Mouse (Mus musculus) limb, embryonic 10.5 days (tissue): ENCODE data around the gene Adgrg5. TPM values are rescaled to one million over a fixed set of nuclear protein-coding genes. Genes with fewer than 3 reads are reported as not detected.

Experiments
- DNase-seq: peaks from one replicate; pipeline ENCODE4 v3.0.0-alpha.2; 2017; ENCODE audit warnings: low spot score
- H3K27ac ChIP-seq: fragments of 300-500 bp; sonication (generic); 2 replicates; pipeline ENCODE4 v1.5.1; 2016; ENCODE audit warnings: mild to moderate bottlenecking
- H3K27me3 ChIP-seq: fragments of 300-500 bp; sonication (generic); 2 replicates; pipeline ENCODE4 v1.6.1; 2016; ENCODE audit warnings: low read depth, mild to moderate bottlenecking; ENCODE audit not compliant: poor library complexity, severe bottlenecking
- H3K36me3 ChIP-seq: fragments of 300-500 bp; sonication (generic); 2 replicates; pipeline ENCODE4 v1.6.1; 2016; ENCODE audit warnings: mild to moderate bottlenecking, moderate library complexity
- H3K4me1 ChIP-seq: fragments of 300-500 bp; sonication (generic); 2 replicates; pipeline ENCODE4 v1.6.1; 2016
- H3K4me3 ChIP-seq: fragments of 300-500 bp; sonication (generic); 2 replicates; pipeline ENCODE4 v1.5.1; 2016; ENCODE audit warnings: mild to moderate bottlenecking, moderate library complexity
- H3K9me3 ChIP-seq: fragments of 300-500 bp; sonication (generic); replicated peaks from 2 replicates; pipeline ENCODE4 v1.6.1; 2016; ENCODE audit warnings: mild to moderate bottlenecking
- WGBS: fragments of 180-500 bp; shearing (Covaris S2); methylation state at CpG from one replicate; pipeline ENCODE4 v1.1.7; 2016; 5-methylcytosine and 5-hydroxymethylcytosine counted together
- polyA plus RNA-seq: library from polyadenylated mRNA; unstranded; fragments of >200 nt; fragmentation: Nextera tagmentation; extraction: Ambion mirVana; gene quantifications from 2 replicates; pipeline ENCODE4 v1.2.1, GENCODE M21; 2016

Adgrg5 gene
- polyA plus RNA-seq, 1 experiment from 2014 or later: 0.18 TPM

DNA sequence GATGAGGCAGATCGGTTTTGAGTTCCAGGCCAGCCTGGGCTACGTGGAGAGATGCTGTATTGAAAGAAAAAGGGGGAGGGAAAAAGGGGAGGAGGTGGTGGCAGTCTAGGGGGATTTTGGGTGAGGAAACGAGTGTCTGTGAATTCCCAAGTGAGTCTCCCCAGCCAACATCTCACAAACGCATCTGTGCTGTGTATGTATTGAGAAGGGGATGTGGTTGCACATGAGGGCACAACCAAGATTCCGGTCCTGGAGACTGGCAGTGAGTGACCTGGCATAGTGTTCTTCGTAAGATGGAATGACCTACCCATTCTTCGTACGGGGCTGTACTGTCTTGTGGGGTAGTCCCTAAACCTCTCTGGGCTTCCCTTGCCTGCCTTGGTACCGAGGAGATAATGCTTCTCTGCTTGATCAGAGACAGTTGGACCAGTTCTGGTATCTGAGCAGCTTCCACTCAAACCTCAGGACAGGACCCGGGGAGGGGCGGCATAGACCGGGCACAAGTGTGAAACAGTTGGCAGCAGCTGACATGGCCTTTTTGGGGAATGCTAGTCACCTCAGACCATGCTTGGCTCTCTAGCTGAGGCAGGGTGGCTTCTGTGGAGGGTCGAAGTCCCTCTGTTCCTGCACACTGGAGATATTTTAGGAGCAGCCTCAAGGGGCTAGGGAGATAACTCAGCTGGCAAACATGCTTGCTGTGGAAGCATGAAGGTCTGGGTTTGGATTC lies 55.3 kb downstream of the Adgrg5 start:
- H3K27me3 ChIP-seq: peaks cover 69% of the 10 kb centered on the region
- no peak overlapping the region for H3K27ac ChIP-seq
- H3K9me3 ChIP-seq: no peaks in the 10 kb centered on the region
- H3K4me1 ChIP-seq: peaks cover 33% of the 10 kb centered on the region
- H3K4me3 ChIP-seq: no peak overlapping the region
- WGBS: 78% methylated on average over 13 of the region's 13 CpGs
- no peaks in the 10 kb centered on the region for H3K36me3 ChIP-seq
- no peak for DNase-seq

GRCm38 (mm10) chr8:94980176-94980575 lies 56.7 kb downstream of the Adgrg5 start:
- WGBS: 94% methylated on average over 5 of the region's 5 CpGs
- H3K4me1 ChIP-seq: peaks cover 45% of the 10 kb centered on the region
- H3K27me3 ChIP-seq: peaks cover 61% of the 10 kb centered on the region

GRCm38 (mm10) chr8:94980976-94981375 lies 57.5 kb downstream of the Adgrg5 start:
- H3K9me3 ChIP-seq: no peaks in the 10 kb centered on the region
- H3K27me3 ChIP-seq: peaks cover 53% of the 10 kb centered on the region
- H3K4me3 ChIP-seq: no peak overlapping the region
- no peak overlapping the region for H3K27ac ChIP-seq
- no peak for DNase-seq
- H3K36me3 ChIP-seq: no peaks in the 10 kb centered on the region
- H3K4me1 ChIP-seq: peaks cover 49% of the 10 kb centered on the region
- 66% methylated on average over 8 of the region's 8 CpGs for WGBS

More at GRCm38 (mm10) chr8:94980176-94980575, 56.7 kb downstream of the Adgrg5 start:
- Histone ChIP-seq H3K4me3 (no peak overlapping the region), H3K36me3 (no peaks in the 10 kb centered on the region), H3K27ac (no peak overlapping the region), H3K9me3 (no peaks in the 10 kb centered on the region)
- DNase-seq: no peak

DNA sequence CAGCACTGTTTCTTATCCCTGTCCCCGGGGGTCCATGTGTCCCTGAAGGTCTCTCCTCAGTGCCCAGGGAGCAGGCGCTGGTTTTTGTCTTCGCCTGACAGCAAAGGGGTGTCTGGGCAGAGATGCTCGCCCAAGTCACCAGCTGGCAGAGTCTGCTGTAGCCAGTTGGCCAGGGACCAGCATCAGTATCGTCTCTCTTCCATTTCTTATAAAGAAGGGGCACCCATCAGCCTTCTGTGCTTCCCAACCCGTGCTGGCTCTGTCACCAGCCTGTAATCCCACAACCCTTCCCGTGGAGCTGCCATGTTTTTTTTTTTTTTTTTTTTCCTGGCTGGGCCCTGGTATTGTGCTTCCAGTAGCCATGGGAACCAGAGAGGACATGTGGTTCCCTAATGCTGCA lies 58.4 kb downstream of the Adgrg5 start:
- no peak overlapping the region for H3K27ac ChIP-seq
- WGBS: 79% methylated on average over 7 of the region's 7 CpGs
- no peaks in the 10 kb centered on the region for H3K9me3 ChIP-seq
- DNase-seq: no peak
- no peak overlapping the region for H3K4me3 ChIP-seq
- peaks cover 45% of the 10 kb centered on the region for H3K4me1 ChIP-seq
- H3K36me3 ChIP-seq: no peaks in the 10 kb centered on the region
- H3K27me3 ChIP-seq: peaks cover 44% of the 10 kb centered on the region

- Histone ChIP-seq H3K4me3 (no peak overlapping the region), H3K27me3 (peaks cover 31% of the 10 kb centered on the region), H3K9me3 (no peaks in the 10 kb centered on the region), H3K27ac (no peak overlapping the region; the same call in 1 of the 2 replicates), H3K36me3 (no peaks in the 10 kb centered on the region), H3K4me1 (peaks cover 32% of the 10 kb centered on the region)
- no peak for DNase-seq
- WGBS: 25% methylated on average over 5 of the region's 5 CpGs
These were observed 59.7 kb downstream of the Adgrg5 start for GRCm38 (mm10) chr8:94983146-94983545.

- Histone ChIP-seq H3K9me3 (no peaks in the 10 kb centered on the region), H3K4me3 (no peak overlapping the region), H3K4me1 (peaks cover 27% of the 10 kb centered on the region), H3K27ac (peak overlapping the region; percentile 37), H3K27me3 (peaks cover 22% of the 10 kb centered on the region), H3K36me3 (no peaks in the 10 kb centered on the region)
- no peak for DNase-seq
- WGBS: 28% methylated on average over 10 of the region's 10 CpGs
These were observed 60.5 kb downstream of the Adgrg5 start for GRCm38 (mm10) chr8:94983881-94984516.

GRCm38 (mm10) chr8:94985023-94985422 lies 61.5 kb downstream of the Adgrg5 start:
- Histone ChIP-seq H3K4me1 (peaks cover 27% of the 10 kb centered on the region), H3K9me3 (no peaks in the 10 kb centered on the region), H3K27ac (peak overlapping the region; percentile 33; the same call in 1 of the 2 replicates), H3K4me3 (no peak overlapping the region), H3K36me3 (no peaks in the 10 kb centered on the region), H3K27me3 (peaks cover 12% of the 10 kb centered on the region; the same call in 1 of the 2 replicates)
- 90% methylated on average over 6 of the region's 6 CpGs for WGBS
- DNase-seq: no peak

- H3K36me3 ChIP-seq: no peaks in the 10 kb centered on the region
- H3K4me3 ChIP-seq: no peak overlapping the region
- H3K27me3 ChIP-seq: peaks cover 6% of the 10 kb centered on the region; the same call in 1 of the 2 replicates
- H3K27ac ChIP-seq: peak overlapping the region; percentile 38; the same call in 1 of the 2 replicates
- DNase-seq: no peak
- no peaks in the 10 kb centered on the region for H3K9me3 ChIP-seq
- WGBS: 60% methylated on average over 5 of the region's 5 CpGs
- peaks cover 27% of the 10 kb centered on the region for H3K4me1 ChIP-seq
These were observed 63.2 kb downstream of the Adgrg5 start for GRCm38 (mm10) chr8:94986676-94987075.

GRCm38 (mm10) chr8:94987553-94987952 lies 64.1 kb downstream of the Adgrg5 start:
- DNase-seq: no peak
- no peak overlapping the region for H3K27ac ChIP-seq
- H3K4me1 ChIP-seq: peaks cover 29% of the 10 kb centered on the region
- H3K9me3 ChIP-seq: no peaks in the 10 kb centered on the region
- no peaks in the 10 kb centered on the region for H3K36me3 ChIP-seq
- no peak overlapping the region for H3K4me3 ChIP-seq
- 91% methylated on average over 7 of the region's 7 CpGs for WGBS
- H3K27me3 ChIP-seq: peaks cover 13% of the 10 kb centered on the region; the same call in 1 of the 2 replicates

- WGBS: 78% methylated on average over 6 of the region's 6 CpGs
- no peak overlapping the region for H3K27ac ChIP-seq
These were observed 65.1 kb downstream of the Adgrg5 start for GRCm38 (mm10) chr8:94988619-94989018.

GRCm38 (mm10) chr8:94989711-94990110 lies 66.2 kb downstream of the Adgrg5 start:
- Histone ChIP-seq H3K4me1 (peaks cover 28% of the 10 kb centered on the region), H3K36me3 (no peaks in the 10 kb centered on the region), H3K27ac (no peak overlapping the region), H3K27me3 (0 out of 2 replicates have a peak, but pooled peaks cover 18% of the 10 kb centered on the region), H3K4me3 (no peak overlapping the region), H3K9me3 (no peaks in the 10 kb centered on the region)
- no peak for DNase-seq
- 89% methylated on average over 4 of the region's 4 CpGs for WGBS

More at GRCm38 (mm10) chr8:94988619-94989018, 65.1 kb downstream of the Adgrg5 start:
- Histone ChIP-seq H3K4me3 (no peak overlapping the region), H3K27me3 (0 out of 2 replicates have a peak, but pooled peaks cover 18% of the 10 kb centered on the region), H3K9me3 (no peaks in the 10 kb centered on the region), H3K4me1 (peaks cover 28% of the 10 kb centered on the region), H3K36me3 (no peaks in the 10 kb centered on the region)
- DNase-seq: no peak

DNA sequence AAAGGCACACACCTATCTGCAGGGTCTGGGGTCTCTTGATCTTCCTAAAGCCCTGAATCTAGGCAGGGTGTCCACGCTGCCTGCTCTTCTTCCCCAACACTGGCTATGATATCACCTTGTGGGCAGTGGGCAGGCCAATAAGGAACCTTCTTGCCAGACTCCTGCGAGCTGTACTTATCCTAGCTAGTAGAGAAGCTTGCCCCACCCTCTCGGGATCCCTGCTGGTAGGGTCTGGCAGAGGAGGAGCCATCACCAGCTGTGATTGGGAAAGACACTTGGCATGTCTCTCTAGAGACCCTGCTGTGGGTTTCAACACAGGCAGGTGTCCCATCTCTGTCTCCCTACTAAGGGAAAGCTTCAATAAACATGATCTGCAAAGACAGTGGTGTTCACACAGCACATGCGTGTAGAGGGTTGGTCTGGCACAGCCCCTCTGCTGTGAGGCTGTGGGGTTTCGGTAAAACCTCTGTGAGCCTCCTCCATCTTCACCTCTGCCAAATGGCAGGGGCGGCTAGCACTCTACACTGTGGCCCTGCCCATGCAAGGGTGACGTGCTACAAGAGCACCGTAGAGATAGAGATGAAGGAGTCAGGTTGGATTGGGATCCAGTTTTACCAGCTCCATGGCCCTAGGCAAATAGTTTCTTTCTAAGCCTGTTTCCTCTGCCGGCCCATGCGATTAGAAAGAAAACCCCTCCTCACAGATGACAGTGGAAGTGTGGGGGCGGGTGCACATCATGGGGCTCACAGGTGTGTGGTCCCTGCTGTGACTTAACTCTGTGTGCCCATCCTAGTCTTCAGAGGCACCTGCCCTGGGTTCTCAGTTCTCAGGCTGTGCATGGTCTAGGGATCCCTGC lies 67.3 kb downstream of the Adgrg5 start:
- 53% methylated on average over 11 of the region's 11 CpGs for whole genome bisulfite sequencing
- peaks cover 31% of the 10 kb centered on the region for H3K4me1 ChIP-seq
- H3K9me3 ChIP-seq: no peaks in the 10 kb centered on the region
- no peak overlapping the region for H3K4me3 ChIP-seq
- H3K36me3 ChIP-seq: no peaks in the 10 kb centered on the region
- DNase-seq: no peak
- H3K27ac ChIP-seq: no peak overlapping the region
- H3K27me3 ChIP-seq: peaks cover 15% of the 10 kb centered on the region; the same call in 1 of the 2 replicates
